Mouse (Mus musculus): ENCODE data around the gene Ugt1a5. TPM values are rescaled to one million over a fixed set of nuclear protein-coding genes. Genes with fewer than 3 reads are reported as not detected.

Gene Ugt1a5
- polyA plus RNA-seq, 1 experiment from 2014 or later, result not detected

Other genes with a start within 250 kb of the Ugt1a5 start
- 34.3 and 37.9 TPM in 2 replicates for gene Usp40, start 157.5 kb upstream of the Ugt1a5 start, polyA plus RNA-seq (2014; fragmentation: Nextera tagmentation; extraction: Ambion mirVana)
- not detected in 2 replicates for gene Ugt1a10, start 110.6 kb upstream of the Ugt1a5 start, polyA plus RNA-seq (2014; fragmentation: Nextera tagmentation; extraction: Ambion mirVana)
- not detected in 2 replicates for gene Ugt1a9, start 95.2 kb upstream of the Ugt1a5 start, polyA plus RNA-seq (2014; fragmentation: Nextera tagmentation; extraction: Ambion mirVana)
- not detected in 2 replicates for gene Ugt1a8, start 78.2 kb upstream of the Ugt1a5 start, polyA plus RNA-seq (2014; fragmentation: Nextera tagmentation; extraction: Ambion mirVana)
- 0.44 and 0.72 TPM in 2 replicates for gene Ugt1a7c, start 71.0 kb upstream of the Ugt1a5 start, polyA plus RNA-seq (2014; fragmentation: Nextera tagmentation; extraction: Ambion mirVana)
- not detected in 2 replicates for gene Ugt1a6b, start 62.8 kb upstream of the Ugt1a5 start, polyA plus RNA-seq (2014; fragmentation: Nextera tagmentation; extraction: Ambion mirVana)
- 0.35 and 0.37 TPM in 2 replicates for gene Ugt1a6a, start 31.2 kb upstream of the Ugt1a5 start, polyA plus RNA-seq (2014; fragmentation: Nextera tagmentation; extraction: Ambion mirVana)
- gene Ugt1a2, start 34.6 kb downstream of the Ugt1a5 start, polyA plus RNA-seq (2014; fragmentation: Nextera tagmentation; extraction: Ambion mirVana), result 0.20 TPM in 1 of 2 replicates, not detected in the other
- 11.5 and 12.5 TPM in 2 replicates for gene Dnajb3, start 39.8 kb downstream of the Ugt1a5 start, polyA plus RNA-seq (2014; fragmentation: Nextera tagmentation; extraction: Ambion mirVana)
- not detected in 2 replicates for gene Ugt1a1, start 45.9 kb downstream of the Ugt1a5 start, polyA plus RNA-seq (2014; fragmentation: Nextera tagmentation; extraction: Ambion mirVana)
- gene Mroh2a, start 61.0 kb downstream of the Ugt1a5 start, polyA plus RNA-seq (2014; fragmentation: Nextera tagmentation; extraction: Ambion mirVana), result 2.5 and 3.0 TPM in 2 replicates
- gene Hjurp, start 111.6 kb downstream of the Ugt1a5 start, polyA plus RNA-seq (2014; fragmentation: Nextera tagmentation; extraction: Ambion mirVana), result 221 and 223 TPM in 2 replicates
- gene Trpm8, start 111.6 kb downstream of the Ugt1a5 start, polyA plus RNA-seq (2014; fragmentation: Nextera tagmentation; extraction: Ambion mirVana), result not detected in 2 replicates
- not detected in 2 replicates for gene Spp2, start 240.9 kb downstream of the Ugt1a5 start, polyA plus RNA-seq (2014; fragmentation: Nextera tagmentation; extraction: Ambion mirVana)

Data from forebrain, embryonic 11.5 days (tissue).